Mouse (Mus musculus): ENCODE results near the gene Cdk2ap2. TPM values are rescaled to one million over a fixed set of nuclear protein-coding genes. Genes with fewer than 3 reads are reported as not detected.
"Not testable (repeated sequence)": the region's sequence is repeated elsewhere in the genome, so short reads cannot be mapped to it uniquely, and the experiment has no call there.

Gene Cdk2ap2
- 37.4 and 45.6 TPM in 2 replicates for total RNA-seq (2014; rRNA removed)
- 60.5 and 64.2 TPM in 2 replicates for polyA plus RNA-seq (2015; fragmentation: Nextera tagmentation; extraction: Ambion mirVana)

DNA sequence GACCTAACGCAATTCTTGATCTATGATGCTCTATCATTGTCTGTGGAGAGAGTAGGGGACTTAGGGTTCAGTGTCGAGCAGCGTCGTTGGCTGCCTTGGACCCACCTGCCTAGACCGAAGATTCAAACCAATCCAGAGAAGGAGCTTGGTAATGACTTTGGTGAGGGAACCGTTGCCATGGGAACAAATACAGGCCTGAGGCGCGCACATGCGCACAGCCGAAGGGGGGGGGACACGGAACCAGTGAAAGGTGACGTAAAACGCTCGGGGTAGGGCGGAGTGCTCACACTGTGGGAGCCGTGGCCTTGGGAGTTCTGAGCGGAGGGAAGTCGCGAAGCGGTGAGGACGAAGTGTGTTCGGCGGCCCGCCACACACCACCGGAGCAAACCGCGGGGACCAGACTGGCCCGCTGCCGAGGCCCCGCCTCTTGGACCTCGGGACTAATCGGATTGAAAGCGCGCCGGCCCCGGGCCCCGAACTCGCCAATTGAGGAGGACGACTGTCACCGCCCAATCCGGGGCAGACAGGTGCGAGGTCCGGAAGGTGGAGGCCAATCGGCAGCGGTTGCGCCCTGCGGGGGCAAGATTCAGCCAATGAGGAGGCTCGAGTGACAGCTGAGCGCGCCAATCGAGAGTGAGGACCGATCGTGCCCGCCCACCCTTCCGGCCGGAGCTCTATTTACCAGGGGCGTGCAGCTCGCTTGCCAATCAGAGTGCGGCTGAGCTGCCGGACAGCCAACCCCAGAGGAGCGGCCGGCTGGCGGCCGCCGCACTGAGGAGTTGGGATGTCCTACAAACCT is at the start of gene Cdk2ap2:
Gene Cdk2ap2, plus strand, starts transcription at position 541 of the 799 bp plus-strand sequence.
- Histone ChIP-seq H3K9me3 (ENCODE audit: low read length) (no peaks in the 10 kb centered on the region), H3K4me2 (ENCODE audit: low read depth, low read length, poor library complexity, severe bottlenecking) (peak within 1 kb of the TSS; percentile 80), H3K9ac (replicated peaks; ENCODE audit: low read length, poor library complexity, severe bottlenecking) (peak within 1 kb of the TSS; percentile 62), H3K4me1 (ENCODE audit: insufficient read depth, low read length) (peaks cover 21% of the 10 kb centered on the region; the same call in 1 of the 2 replicates), H3K36me3 (ENCODE audit: insufficient read depth, low read length) (no peaks in the 10 kb centered on the region), H3K27ac (ENCODE audit: low read depth, low read length) (peak within 1 kb of the TSS; percentile 87), H3K27me3 (ENCODE audit: insufficient read depth, low read length) (no peaks in the 10 kb centered on the region), H3K4me3 (ENCODE audit: low read depth, low read length) (peak within 1 kb of the TSS; percentile 57)
- DNase-seq (ENCODE audit: low spot score) (peak; percentile 99), ATAC-seq (ENCODE audit: low FRiP score) (peak; percentile 93)
- WGBS = under 1% methylated on average over 63 of the region's 65 CpGs
- no peak for TF ChIP-seq CTCF (IDR thresholded peaks at IDR 0.05)

DNA sequence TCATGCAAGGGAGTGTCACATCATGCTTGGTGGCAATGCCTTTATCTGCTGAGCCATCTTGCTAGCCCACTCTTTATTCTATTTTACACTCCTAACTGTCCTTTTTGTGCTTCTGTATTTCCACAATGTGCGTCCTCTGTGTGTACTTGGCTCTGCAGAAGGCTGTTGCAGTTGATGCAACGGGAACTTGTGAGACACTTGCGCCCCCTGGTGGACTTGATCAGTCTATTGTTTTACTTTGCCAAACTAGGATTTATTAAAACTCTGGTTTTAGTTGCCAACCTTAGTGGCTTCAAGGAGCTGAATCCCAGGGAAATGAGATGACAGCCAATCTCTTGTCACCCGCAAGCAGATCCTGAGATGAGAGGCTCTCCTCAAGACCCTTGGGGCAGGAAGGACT is 49.1 kb upstream of the Cdk2ap2 start:
- no peaks in the 10 kb centered on the region for H3K4me1 ChIP-seq (ENCODE audit: insufficient read depth, low read length)
- peak; percentile 85 for DNase-seq (ENCODE audit: low spot score)
- no peak overlapping the region for H3K4me2 ChIP-seq (ENCODE audit: low read depth, low read length, poor library complexity, severe bottlenecking)
- H3K27me3 ChIP-seq (ENCODE audit: insufficient read depth, low read length) = no peaks in the 10 kb centered on the region
- H3K9ac ChIP-seq (replicated peaks; ENCODE audit: low read length, poor library complexity, severe bottlenecking) = no peak overlapping the region
- WGBS = 11% methylated on average over 4 of the region's 4 CpGs
- TF ChIP-seq CTCF (IDR thresholded peaks at IDR 0.05) = peak; percentile 83
- no peak overlapping the region for H3K27ac ChIP-seq (ENCODE audit: low read depth, low read length)
- H3K4me3 ChIP-seq (ENCODE audit: low read depth, low read length) = no peak overlapping the region
- H3K9me3 ChIP-seq (ENCODE audit: low read length) = no peaks in the 10 kb centered on the region
- no peak for ATAC-seq (ENCODE audit: low FRiP score)
- H3K36me3 ChIP-seq (ENCODE audit: insufficient read depth, low read length) = no peaks in the 10 kb centered on the region

DNA sequence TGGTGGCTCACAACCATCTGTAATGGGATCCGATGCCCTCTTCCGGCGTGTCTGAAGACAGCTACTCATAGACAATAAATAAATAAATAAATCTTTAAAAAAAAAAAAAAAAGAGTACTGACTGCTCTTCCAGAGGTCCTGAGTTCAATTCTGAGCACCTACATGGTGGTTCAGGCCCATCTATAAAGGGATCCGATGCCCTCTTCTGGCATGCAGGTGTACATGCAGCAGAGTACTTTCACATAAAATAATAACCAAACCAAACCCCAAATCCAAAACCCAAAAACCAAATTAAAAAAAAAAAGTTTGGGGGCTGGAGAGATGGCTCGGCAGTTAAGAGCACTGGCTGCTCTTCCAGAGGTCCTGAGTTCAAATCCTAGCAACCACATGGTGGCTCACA is 47.9 kb upstream of the Cdk2ap2 start:
- ATAC-seq (ENCODE audit: low FRiP score); H3K4me1 ChIP-seq (ENCODE audit: insufficient read depth, low read length); H3K4me3 ChIP-seq (ENCODE audit: low read depth, low read length); H3K9ac ChIP-seq (replicated peaks; ENCODE audit: low read length, poor library complexity, severe bottlenecking); H3K36me3 ChIP-seq (ENCODE audit: insufficient read depth, low read length); H3K27me3 ChIP-seq (ENCODE audit: insufficient read depth, low read length); H3K4me2 ChIP-seq (ENCODE audit: low read depth, low read length, poor library complexity, severe bottlenecking); H3K9me3 ChIP-seq (ENCODE audit: low read length); DNase-seq (ENCODE audit: low spot score); H3K27ac ChIP-seq (ENCODE audit: low read depth, low read length): not testable (repeated sequence)
- WGBS = 91% methylated on average over 5 of the region's 5 CpGs

DNA sequence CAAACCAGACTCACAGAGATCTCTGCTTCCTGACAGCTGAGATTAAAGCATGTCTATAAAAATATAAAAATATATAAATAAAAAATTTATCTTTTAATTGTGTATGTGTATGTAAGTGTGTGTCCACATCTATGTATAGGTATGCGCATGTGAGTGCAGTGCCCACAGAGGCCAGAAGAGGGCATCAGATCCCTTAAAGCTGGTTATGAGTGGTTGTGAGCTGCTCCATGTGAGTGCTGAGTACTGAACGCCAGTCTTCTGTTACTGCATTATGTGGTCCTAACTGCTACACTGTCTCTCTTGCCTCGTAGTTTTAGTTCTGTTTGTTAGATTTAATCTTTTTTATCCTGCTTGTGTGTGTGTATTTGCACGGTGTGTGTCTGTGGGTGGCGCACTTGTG is 46.0 kb upstream of the Cdk2ap2 start:
- Histone ChIP-seq H3K9me3 (ENCODE audit: low read length) (no peaks in the 10 kb centered on the region), H3K9ac (replicated peaks; ENCODE audit: low read length, poor library complexity, severe bottlenecking) (no peak overlapping the region)

DNA sequence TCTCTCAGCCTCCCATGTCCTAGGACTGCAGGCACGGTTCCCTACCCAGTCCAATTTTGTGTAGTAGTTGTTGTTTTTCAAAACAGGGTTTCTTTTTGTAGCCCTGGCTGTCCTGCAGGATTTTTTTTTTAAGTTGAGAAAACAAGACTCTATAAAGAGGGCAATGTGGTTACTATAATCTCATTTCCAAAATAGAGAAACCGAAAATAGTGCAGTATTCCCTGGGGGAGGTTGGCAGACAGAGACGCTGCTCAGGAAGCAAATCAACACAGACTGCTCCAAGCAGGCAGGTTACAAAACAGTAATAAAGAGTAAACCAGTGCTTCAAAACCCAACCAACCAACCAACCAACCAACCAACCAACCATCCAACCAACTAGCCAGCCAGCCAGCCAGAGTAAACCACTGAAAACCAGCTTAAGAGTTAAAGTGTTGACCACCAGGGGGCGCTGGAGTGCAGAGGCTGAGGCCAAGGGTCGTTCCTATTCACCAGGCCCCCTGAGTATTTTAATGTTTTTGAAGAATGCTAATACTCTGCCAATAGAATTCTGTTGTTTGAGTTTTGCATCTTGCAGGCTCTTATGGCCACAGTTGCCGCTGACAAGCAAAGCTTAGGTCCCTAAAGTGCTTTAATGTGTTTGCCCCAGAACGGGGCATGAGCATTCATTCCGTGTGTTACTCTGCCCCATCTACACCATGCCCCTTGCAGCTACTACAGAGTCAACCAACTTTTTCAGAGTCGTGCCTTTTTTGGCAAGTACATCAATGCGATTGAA is 45.1 kb upstream of the Cdk2ap2 start:
- 53% methylated on average over 10 of the region's 10 CpGs for WGBS
- H3K9ac ChIP-seq (replicated peaks; ENCODE audit: low read length, poor library complexity, severe bottlenecking) = no peak overlapping the region
- H3K4me3 ChIP-seq (ENCODE audit: low read depth, low read length) = no peak overlapping the region
- no peaks in the 10 kb centered on the region for H3K4me1 ChIP-seq (ENCODE audit: insufficient read depth, low read length)
- no peaks in the 10 kb centered on the region for H3K36me3 ChIP-seq (ENCODE audit: insufficient read depth, low read length)
- no peaks in the 10 kb centered on the region for H3K27me3 ChIP-seq (ENCODE audit: insufficient read depth, low read length)
- no peak overlapping the region for H3K4me2 ChIP-seq (ENCODE audit: low read depth, low read length, poor library complexity, severe bottlenecking)
- ATAC-seq (ENCODE audit: low FRiP score) (no peak), DNase-seq (ENCODE audit: low spot score) (peak; percentile 38)
- no peaks in the 10 kb centered on the region for H3K9me3 ChIP-seq (ENCODE audit: low read length)
- no peak overlapping the region for H3K27ac ChIP-seq (ENCODE audit: low read depth, low read length)
- peak; percentile 76 for TF ChIP-seq CTCF (IDR thresholded peaks at IDR 0.05)

More for the DNA sequence above, 46.0 kb upstream of the Cdk2ap2 start:
- H3K4me3 ChIP-seq (ENCODE audit: low read depth, low read length) = no peak overlapping the region
- no peaks in the 10 kb centered on the region for H3K4me1 ChIP-seq (ENCODE audit: insufficient read depth, low read length)
- no peaks in the 10 kb centered on the region for H3K36me3 ChIP-seq (ENCODE audit: insufficient read depth, low read length)
- 90% methylated on average over 5 of the region's 5 CpGs for WGBS
- TF ChIP-seq CTCF (IDR thresholded peaks at IDR 0.05) = peak; percentile 16; the same call in 1 of the 2 replicates
- H3K4me2 ChIP-seq (ENCODE audit: low read depth, low read length, poor library complexity, severe bottlenecking) = no peak overlapping the region
- H3K27me3 ChIP-seq (ENCODE audit: insufficient read depth, low read length) = no peaks in the 10 kb centered on the region
- ATAC-seq (ENCODE audit: low FRiP score) = no peak
- H3K27ac ChIP-seq (ENCODE audit: low read depth, low read length) = no peak overlapping the region
- no peak for DNase-seq (ENCODE audit: low spot score)

Measured in midbrain, postnatal 0 days (tissue).